Mouse (Mus musculus): ENCODE results near the gene Trim72. TPM values are rescaled to one million over a fixed set of nuclear protein-coding genes. Genes with fewer than 3 reads are reported as not detected.
"Not testable (repeated sequence)": the region's sequence is repeated elsewhere in the genome, so short reads cannot be mapped to it uniquely, and the experiment has no call there.

Trim72 gene
- polyA plus RNA-seq, 1 experiment from 2014 or later = 1.7 TPM

- no peak overlapping the region for H3K27ac ChIP-seq
- no peaks in the 10 kb centered on the region for H3K9me3 ChIP-seq
- H3K9ac ChIP-seq = no peak overlapping the region
- H3K4me2 ChIP-seq (replicated peaks) = no peak overlapping the region
- ATAC-seq (ENCODE audit: low FRiP score, low read depth) = no peak
- 96% methylated on average over 4 of the region's 4 CpGs for WGBS
- H3K4me3 ChIP-seq = no peak overlapping the region
- no peaks in the 10 kb centered on the region for H3K4me1 ChIP-seq
- H3K36me3 ChIP-seq = no peaks in the 10 kb centered on the region
- no peaks in the 10 kb centered on the region for H3K27me3 ChIP-seq
Observed at GRCm38 (mm10) chr7:128033616-128034015, 29.9 kb downstream of the Trim72 start.

GRCm38 (mm10) chr7:128042161-128042820 lies 38.5 kb downstream of the Trim72 start:
- H3K9me3 ChIP-seq; H3K4me2 ChIP-seq (replicated peaks); H3K27ac ChIP-seq; H3K9ac ChIP-seq; H3K27me3 ChIP-seq; H3K4me3 ChIP-seq; H3K36me3 ChIP-seq; ATAC-seq (ENCODE audit: low FRiP score, low read depth); H3K4me1 ChIP-seq: not testable (repeated sequence)
- whole genome bisulfite sequencing = 76% methylated on average over 15 of the region's 15 CpGs

GRCm38 (mm10) chr7:128044142-128044785 lies 40.5 kb downstream of the Trim72 start:
- no peak overlapping the region for H3K4me3 ChIP-seq
- no peak overlapping the region for H3K27ac ChIP-seq
- no peaks in the 10 kb centered on the region for H3K4me1 ChIP-seq
- no peaks in the 10 kb centered on the region for H3K9me3 ChIP-seq
- no peak overlapping the region for H3K4me2 ChIP-seq (replicated peaks)
- H3K9ac ChIP-seq = no peak overlapping the region
- H3K27me3 ChIP-seq = no peaks in the 10 kb centered on the region
- no peak for ATAC-seq (ENCODE audit: low FRiP score, low read depth)
- WGBS = 63% methylated on average over 4 of the region's 4 CpGs
- H3K36me3 ChIP-seq = no peaks in the 10 kb centered on the region

- Histone ChIP-seq H3K9me3 (no peaks in the 10 kb centered on the region), H3K36me3 (no peaks in the 10 kb centered on the region), H3K9ac (no peak overlapping the region), H3K4me1 (no peaks in the 10 kb centered on the region), H3K4me3 (no peak overlapping the region), H3K27me3 (no peaks in the 10 kb centered on the region), H3K4me2 (replicated peaks) (no peak overlapping the region), H3K27ac (no peak overlapping the region)
- ATAC-seq (ENCODE audit: low FRiP score, low read depth) = no peak
- 66% methylated on average over 2 of the region's 2 CpGs for WGBS
Observed at GRCm38 (mm10) chr7:128045640-128046039, 41.9 kb downstream of the Trim72 start.

- Histone ChIP-seq H3K4me1 (no peaks in the 10 kb centered on the region), H3K9ac (no peak overlapping the region), H3K9me3 (no peaks in the 10 kb centered on the region), H3K4me2 (replicated peaks) (no peak overlapping the region), H3K4me3 (no peak overlapping the region), H3K27me3 (no peaks in the 10 kb centered on the region), H3K27ac (no peak overlapping the region), H3K36me3 (no peaks in the 10 kb centered on the region)
- 92% methylated on average over 4 of the region's 4 CpGs for WGBS
- ATAC-seq (ENCODE audit: low FRiP score, low read depth) = no peak
Observed at GRCm38 (mm10) chr7:128048819-128049218, 45.1 kb downstream of the Trim72 start.

GRCm38 (mm10) chr7:128049254-128049653 lies 45.5 kb downstream of the Trim72 start:
- Histone ChIP-seq H3K4me3 (no peak overlapping the region), H3K36me3 (no peaks in the 10 kb centered on the region), H3K9ac (no peak overlapping the region), H3K4me1 (no peaks in the 10 kb centered on the region), H3K27ac (no peak overlapping the region), H3K9me3 (no peaks in the 10 kb centered on the region), H3K4me2 (replicated peaks) (no peak overlapping the region), H3K27me3 (no peaks in the 10 kb centered on the region)
- 90% methylated on average over 2 of the region's 2 CpGs for WGBS
- no peak for ATAC-seq (ENCODE audit: low FRiP score, low read depth)

- H3K4me3 ChIP-seq = no peak overlapping the region
- H3K4me2 ChIP-seq (replicated peaks) = no peak overlapping the region
- H3K9me3 ChIP-seq = no peaks in the 10 kb centered on the region
- no peaks in the 10 kb centered on the region for H3K4me1 ChIP-seq
- ATAC-seq (ENCODE audit: low FRiP score, low read depth) = no peak; the same call in 1 of the 2 replicates
- H3K27me3 ChIP-seq = no peaks in the 10 kb centered on the region
- H3K9ac ChIP-seq = no peak overlapping the region
- WGBS = 70% methylated on average over 4 of the region's 4 CpGs
- H3K36me3 ChIP-seq = no peaks in the 10 kb centered on the region
- H3K27ac ChIP-seq = no peak overlapping the region
Observed at GRCm38 (mm10) chr7:128050739-128051138, 47.0 kb downstream of the Trim72 start.

GRCm38 (mm10) chr7:128053061-128053460 lies 49.3 kb downstream of the Trim72 start:
- Histone ChIP-seq H3K4me1 (no peaks in the 10 kb centered on the region), H3K4me3 (no peak overlapping the region), H3K4me2 (replicated peaks) (no peak overlapping the region), H3K27me3 (no peaks in the 10 kb centered on the region), H3K9ac (no peak overlapping the region), H3K27ac (no peak overlapping the region), H3K36me3 (no peaks in the 10 kb centered on the region), H3K9me3 (no peaks in the 10 kb centered on the region)
- WGBS = 67% methylated on average over 5 of the region's 5 CpGs
- no peak for ATAC-seq (ENCODE audit: low FRiP score, low read depth)

- H3K36me3 ChIP-seq = no peaks in the 10 kb centered on the region
- no peak overlapping the region for H3K27ac ChIP-seq
- H3K27me3 ChIP-seq = no peaks in the 10 kb centered on the region
- no peak for ATAC-seq (ENCODE audit: low FRiP score, low read depth)
- WGBS = 76% methylated on average over 3 of the region's 3 CpGs
- H3K4me3 ChIP-seq = no peak overlapping the region
- H3K9ac ChIP-seq = no peak overlapping the region
- H3K4me1 ChIP-seq = no peaks in the 10 kb centered on the region
- H3K4me2 ChIP-seq (replicated peaks) = no peak overlapping the region
- H3K9me3 ChIP-seq = no peaks in the 10 kb centered on the region
Observed at GRCm38 (mm10) chr7:128056917-128057444, 53.2 kb downstream of the Trim72 start.

GRCm38 (mm10) chr7:128057860-128058259 lies 54.1 kb downstream of the Trim72 start:
- no peak overlapping the region for H3K9ac ChIP-seq
- H3K4me3 ChIP-seq = no peak overlapping the region
- no peak overlapping the region for H3K4me2 ChIP-seq (replicated peaks)
- H3K9me3 ChIP-seq = no peaks in the 10 kb centered on the region
- H3K36me3 ChIP-seq = no peaks in the 10 kb centered on the region
- H3K27me3 ChIP-seq = no peaks in the 10 kb centered on the region
- WGBS = 76% methylated on average over 8 of the region's 8 CpGs
- ATAC-seq (ENCODE audit: low FRiP score, low read depth) = no peak
- H3K27ac ChIP-seq = no peak overlapping the region
- H3K4me1 ChIP-seq = no peaks in the 10 kb centered on the region

- Histone ChIP-seq H3K36me3 (no peaks in the 10 kb centered on the region), H3K4me1 (no peaks in the 10 kb centered on the region), H3K9ac (no peak overlapping the region), H3K4me2 (replicated peaks) (no peak overlapping the region), H3K4me3 (no peak overlapping the region), H3K9me3 (no peaks in the 10 kb centered on the region), H3K27ac (no peak overlapping the region), H3K27me3 (no peaks in the 10 kb centered on the region)
- 65% methylated on average over 7 of the region's 7 CpGs for WGBS
- ATAC-seq (ENCODE audit: low FRiP score, low read depth) = no peak
Observed at GRCm38 (mm10) chr7:128058576-128058975, 54.8 kb downstream of the Trim72 start.

- Histone ChIP-seq H3K4me3 (no peak overlapping the region), H3K27ac (no peak overlapping the region), H3K27me3 (no peaks in the 10 kb centered on the region), H3K36me3 (no peaks in the 10 kb centered on the region), H3K4me2 (replicated peaks) (no peak overlapping the region), H3K4me1 (no peaks in the 10 kb centered on the region), H3K9me3 (no peaks in the 10 kb centered on the region), H3K9ac (no peak overlapping the region)
- WGBS = 81% methylated on average over 4 of the region's 4 CpGs
- no peak for ATAC-seq (ENCODE audit: low FRiP score, low read depth)
Observed at GRCm38 (mm10) chr7:128059091-128059490, 55.3 kb downstream of the Trim72 start.
